Mouse (Mus musculus) forebrain, embryonic 11.5 days (tissue): Measurements from ENCODE around the gene Tcf19. TPM values are rescaled to one million over a fixed set of nuclear protein-coding genes. Genes with fewer than 3 reads are reported as not detected.

Source experiments
- polyA plus RNA-seq: library from polyadenylated mRNA; unstranded; fragments of >200 nt; fragmentation: Nextera tagmentation; extraction: Ambion mirVana; gene quantifications from 2 replicates; pipeline ENCODE4 v1.2.1, GENCODE M21; 2014

Tcf19 gene
- polyA plus RNA-seq, 1 experiment from 2014 or later = 58.4 TPM

Other genes with a start within 250 kb of the Tcf19 start
- not detected in 2 replicates for gene H2-Q1, start 196.4 kb downstream of the Tcf19 start, polyA plus RNA-seq
- gene H2-Q2, start 174.6 kb downstream of the Tcf19 start, polyA plus RNA-seq = 0.31 and 0.53 TPM in 2 replicates
- gene H2-Q4, start 137.2 kb downstream of the Tcf19 start, polyA plus RNA-seq = 1.7 and 2.1 TPM in 2 replicates
- 0.72 and 1.2 TPM in 2 replicates for gene H2-Q6, start 92.0 kb downstream of the Tcf19 start, polyA plus RNA-seq
- gene H2-Q7, start 77.7 kb downstream of the Tcf19 start, polyA plus RNA-seq = 10.5 and 10.6 TPM in 2 replicates
- 0.07 and 0.12 TPM in 2 replicates for gene H2-Q10, start 46.7 kb downstream of the Tcf19 start, polyA plus RNA-seq
- gene Pou5f1, start 10.8 kb downstream of the Tcf19 start, polyA plus RNA-seq = not detected in 2 replicates
- gene Cchcr1, start 276 bp upstream of the Tcf19 start, polyA plus RNA-seq = 17.7 and 18.2 TPM in 2 replicates
- 1.3 and 1.4 TPM in 2 replicates for gene Psors1c2, start 16.4 kb upstream of the Tcf19 start, polyA plus RNA-seq
- gene Cdsn, start 35.3 kb upstream of the Tcf19 start, polyA plus RNA-seq = not detected in 2 replicates
- gene 2300002M23Rik, start 50.6 kb upstream of the Tcf19 start, polyA plus RNA-seq = not detected in 2 replicates
- not detected in 2 replicates for gene Sfta2, start 84.7 kb upstream of the Tcf19 start, polyA plus RNA-seq
- not detected in 2 replicates for gene Gm9573, start 109.8 kb upstream of the Tcf19 start, polyA plus RNA-seq
- gene Mucl3, start 126.9 kb upstream of the Tcf19 start, polyA plus RNA-seq = 0.07 and 0.13 TPM in 2 replicates
- 16.2 and 19.5 TPM in 2 replicates for gene Vars2, start 150.8 kb upstream of the Tcf19 start, polyA plus RNA-seq
- gene Gtf2h4, start 156.9 kb upstream of the Tcf19 start, polyA plus RNA-seq = 41.2 and 47.4 TPM in 2 replicates
- gene Ddr1, start 187.8 kb upstream of the Tcf19 start, polyA plus RNA-seq = 130 and 144 TPM in 2 replicates